Mouse (Mus musculus): ENCODE measurements around the gene Stard13. TPM values are rescaled to one million over a fixed set of nuclear protein-coding genes. Genes with fewer than 3 reads are reported as not detected.
A peak's percentile ranks its signal among the peaks of the same experiment; 100 is the strongest.

The Stard13 gene
- total and polyA plus RNA-seq, 3 experiments = not detected

DNA sequence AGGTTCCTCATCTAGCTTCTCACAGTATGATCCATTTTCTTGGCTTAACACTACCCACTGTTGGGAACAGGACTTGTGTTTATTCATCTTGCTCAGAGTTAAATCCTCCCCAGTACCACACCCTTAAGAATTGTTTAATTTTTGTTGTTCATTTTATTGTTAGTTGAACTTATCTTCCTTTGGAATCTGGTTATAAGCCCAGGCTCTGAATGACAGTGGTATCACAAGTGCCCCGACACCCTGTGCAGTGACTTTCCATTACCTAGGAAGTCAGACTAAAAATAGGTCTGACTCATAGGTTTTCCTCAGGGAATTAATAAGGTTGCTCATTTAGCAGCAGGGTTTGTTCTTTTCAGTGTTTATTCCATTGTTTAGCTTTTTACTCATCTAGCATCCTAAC is 168.4 kb downstream of the Stard13 start:
- no peaks in the 10 kb centered on the region for H3K4me1 ChIP-seq (ENCODE audit: control insufficient read depth in 1 of 2, insufficient read depth in 2 of 2, low read length in 2 of 2)
- no peaks in the 10 kb centered on the region for H3K27me3 ChIP-seq (ENCODE audit: control insufficient read depth in 1 of 2, insufficient read depth in 2 of 2, low read length in 2 of 2)
- H3K79me2 ChIP-seq (ENCODE audit: control insufficient read depth, insufficient read depth, low read length, poor library complexity) = no peaks in the 10 kb centered on the region
- no peak for DNase-seq (ENCODE audit: low read depth, low spot score)
- no peak overlapping the region for H3K4me3 ChIP-seq (ENCODE audit: control insufficient read depth in 1 of 2, insufficient read depth in 1 of 2, low read depth in 2 of 2, low read length in 2 of 2)
- no peak overlapping the region for H3K9ac ChIP-seq (ENCODE audit: control insufficient read depth, low read depth, low read length, poor library complexity, severe bottlenecking)
- no peak overlapping the region for H3K27ac ChIP-seq (ENCODE audit: control insufficient read depth, low read depth, low read length)
- no peaks in the 10 kb centered on the region for H3K36me3 ChIP-seq (ENCODE audit: control insufficient read depth in 1 of 2, insufficient read depth in 2 of 2, low read length in 2 of 2)
- no peaks in the 10 kb centered on the region; the same call in 1 of the 2 replicates for H3K9me3 ChIP-seq (replicated peaks; ENCODE audit: insufficient read depth, low read length)
- no peak for TF ChIP-seq NRF1 (IDR thresholded peaks at IDR 0.05; ENCODE audit: insufficient read depth, low read depth, low read length, poor library complexity, severe bottlenecking)
- TF ChIP-seq BHLHE40 (IDR thresholded peaks at IDR 0.05; ENCODE audit: borderline replicate concordance, low read depth, low read length) = no peak
- no peak for TF ChIP-seq GATA1 (IDR thresholded peaks at IDR 0.05; ENCODE audit: low read depth, low read length)

DNA sequence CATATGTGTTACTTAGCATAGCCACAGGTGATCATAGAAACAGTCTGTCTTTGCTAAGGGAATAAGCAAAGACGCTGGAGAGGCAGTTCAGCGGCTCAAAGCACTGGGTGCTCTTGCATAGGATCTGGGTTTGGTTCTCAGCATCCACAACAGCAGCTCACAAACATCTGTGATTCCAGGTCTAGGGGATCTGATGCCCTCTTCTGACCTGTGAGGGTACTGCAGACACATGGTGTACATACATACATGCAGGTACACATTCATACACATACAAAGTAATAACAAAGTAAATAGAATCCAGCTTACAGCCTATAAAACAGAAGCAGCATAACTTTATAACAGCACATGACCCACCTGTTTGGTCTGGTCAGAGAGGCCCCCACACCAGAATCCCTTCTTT is 171.7 kb downstream of the Stard13 start:
- Histone ChIP-seq H3K9ac (ENCODE audit: control insufficient read depth, low read depth, low read length, poor library complexity, severe bottlenecking) (no peak overlapping the region), H3K36me3 (ENCODE audit: control insufficient read depth in 1 of 2, insufficient read depth in 2 of 2, low read length in 2 of 2) (no peaks in the 10 kb centered on the region), H3K27me3 (ENCODE audit: control insufficient read depth in 1 of 2, insufficient read depth in 2 of 2, low read length in 2 of 2) (no peaks in the 10 kb centered on the region), H3K4me3 (ENCODE audit: control insufficient read depth in 1 of 2, insufficient read depth in 1 of 2, low read depth in 2 of 2, low read length in 2 of 2) (no peak overlapping the region), H3K79me2 (ENCODE audit: control insufficient read depth, insufficient read depth, low read length, poor library complexity) (no peaks in the 10 kb centered on the region), H3K9me3 (replicated peaks; ENCODE audit: insufficient read depth, low read length) (no peaks in the 10 kb centered on the region; the same call in 1 of the 2 replicates), H3K4me1 (ENCODE audit: control insufficient read depth in 1 of 2, insufficient read depth in 2 of 2, low read length in 2 of 2) (no peaks in the 10 kb centered on the region), H3K27ac (ENCODE audit: control insufficient read depth, low read depth, low read length) (no peak overlapping the region)
- no peak for DNase-seq (ENCODE audit: low read depth, low spot score)
- TF ChIP-seq TBP (IDR thresholded peaks at IDR 0.05; ENCODE audit: low read depth, low read length) (no peak), CTCF (IDR thresholded peaks at IDR 0.05 in 2 of 3, conservative IDR thresholded peaks at IDR 0.05 in 1 of 3; ENCODE audit: control insufficient read depth in 1 of 3, insufficient read depth in 1 of 3, low read depth in 2 of 3, low read length in 3 of 3, poor library complexity in 1 of 3, severe bottlenecking in 1 of 3) (peak in 1 of 3 experiments; percentile 8; a peak in 1 of 6 replicates)

DNA sequence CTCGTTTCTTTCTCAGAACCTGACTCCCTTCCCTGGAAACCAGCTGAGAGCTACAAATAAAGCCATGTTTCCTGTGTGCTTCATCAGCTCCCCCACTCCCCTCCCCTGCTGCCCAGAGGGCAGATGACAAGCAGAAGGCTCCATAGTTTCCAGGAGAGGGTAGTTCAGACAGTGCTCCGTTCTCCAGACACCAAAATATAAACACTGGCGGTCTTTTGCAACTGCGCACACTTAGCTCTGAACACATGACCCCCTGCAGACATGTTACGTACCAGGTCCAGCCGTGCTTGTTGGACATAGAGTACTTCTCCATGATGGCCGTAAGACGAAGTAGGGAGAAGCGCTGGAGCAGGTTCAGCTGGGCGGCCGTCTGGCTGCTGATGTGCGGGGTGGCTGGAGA is 173.2 kb downstream of the Stard13 start:
- H3K27ac ChIP-seq (ENCODE audit: control insufficient read depth, low read depth, low read length) = no peak overlapping the region
- no peaks in the 10 kb centered on the region for H3K36me3 ChIP-seq (ENCODE audit: control insufficient read depth in 1 of 2, insufficient read depth in 2 of 2, low read length in 2 of 2)
- no peak overlapping the region for H3K9ac ChIP-seq (ENCODE audit: control insufficient read depth, low read depth, low read length, poor library complexity, severe bottlenecking)
- H3K4me1 ChIP-seq (ENCODE audit: control insufficient read depth in 1 of 2, insufficient read depth in 2 of 2, low read length in 2 of 2) = no peaks in the 10 kb centered on the region
- DNase-seq (ENCODE audit: low read depth, low spot score) = no peak
- H3K79me2 ChIP-seq (ENCODE audit: control insufficient read depth, insufficient read depth, low read length, poor library complexity) = no peaks in the 10 kb centered on the region
- H3K4me3 ChIP-seq (ENCODE audit: control insufficient read depth in 1 of 2, insufficient read depth in 1 of 2, low read depth in 2 of 2, low read length in 2 of 2) = no peak overlapping the region
- no peaks in the 10 kb centered on the region for H3K27me3 ChIP-seq (ENCODE audit: control insufficient read depth in 1 of 2, insufficient read depth in 2 of 2, low read length in 2 of 2)
- no peak for TF ChIP-seq UBTF (IDR thresholded peaks at IDR 0.05; ENCODE audit: borderline replicate concordance, insufficient read depth, low read depth, low read length)
- no peaks in the 10 kb centered on the region; the same call in 1 of the 2 replicates for H3K9me3 ChIP-seq (replicated peaks; ENCODE audit: insufficient read depth, low read length)

DNA sequence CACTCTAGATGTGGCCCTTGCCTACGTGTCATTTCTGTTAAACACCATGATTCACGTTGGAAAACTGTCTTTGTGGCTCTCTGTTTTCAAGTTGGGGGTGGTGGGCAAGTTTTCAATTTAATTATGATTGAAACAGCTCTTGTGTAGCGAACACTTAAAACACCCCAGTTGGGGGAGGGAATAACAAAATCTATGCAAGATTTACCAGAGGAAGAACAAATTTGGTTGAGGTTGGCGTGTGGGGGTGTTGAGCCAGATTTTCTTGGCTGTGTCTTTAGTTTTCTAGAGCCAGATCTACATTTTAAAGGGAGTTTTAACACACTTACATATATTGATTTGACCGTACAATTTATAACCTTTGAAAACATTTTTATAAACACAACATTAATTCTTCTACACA is 173.9 kb downstream of the Stard13 start:
- TF ChIP-seq EP300 (IDR thresholded peaks at IDR 0.05; ENCODE audit: low read depth in 1 of 2, low read length in 2 of 2) (no peak), USF2 (IDR thresholded peaks at IDR 0.05; ENCODE audit: borderline replicate concordance in 1 of 2, insufficient read depth in 1 of 2, low read depth in 1 of 2, low read length in 2 of 2) (no peak), RCOR1 (IDR thresholded peaks at IDR 0.05; ENCODE audit: low read depth, low read length) (no peak)

More for the DNA sequence above, 173.9 kb downstream of the Stard13 start:
- DNase-seq (ENCODE audit: low read depth, low spot score) = no peak
- Histone ChIP-seq H3K79me2 (ENCODE audit: control insufficient read depth, insufficient read depth, low read length, poor library complexity) (no peaks in the 10 kb centered on the region), H3K36me3 (ENCODE audit: control insufficient read depth in 1 of 2, insufficient read depth in 2 of 2, low read length in 2 of 2) (no peaks in the 10 kb centered on the region), H3K9ac (ENCODE audit: control insufficient read depth, low read depth, low read length, poor library complexity, severe bottlenecking) (no peak overlapping the region), H3K9me3 (replicated peaks; ENCODE audit: insufficient read depth, low read length) (no peaks in the 10 kb centered on the region; the same call in none of the 2 replicates), H3K27ac (ENCODE audit: control insufficient read depth, low read depth, low read length) (no peak overlapping the region), H3K27me3 (ENCODE audit: control insufficient read depth in 1 of 2, insufficient read depth in 2 of 2, low read length in 2 of 2) (no peaks in the 10 kb centered on the region), H3K4me3 (ENCODE audit: control insufficient read depth in 1 of 2, insufficient read depth in 1 of 2, low read depth in 2 of 2, low read length in 2 of 2) (no peak overlapping the region), H3K4me1 (ENCODE audit: control insufficient read depth in 1 of 2, insufficient read depth in 2 of 2, low read length in 2 of 2) (no peaks in the 10 kb centered on the region)

Data from MEL (cell line).